Mouse (Mus musculus): Measurements from ENCODE around the gene Olfml2a.

Olfml2a gene

DNA sequence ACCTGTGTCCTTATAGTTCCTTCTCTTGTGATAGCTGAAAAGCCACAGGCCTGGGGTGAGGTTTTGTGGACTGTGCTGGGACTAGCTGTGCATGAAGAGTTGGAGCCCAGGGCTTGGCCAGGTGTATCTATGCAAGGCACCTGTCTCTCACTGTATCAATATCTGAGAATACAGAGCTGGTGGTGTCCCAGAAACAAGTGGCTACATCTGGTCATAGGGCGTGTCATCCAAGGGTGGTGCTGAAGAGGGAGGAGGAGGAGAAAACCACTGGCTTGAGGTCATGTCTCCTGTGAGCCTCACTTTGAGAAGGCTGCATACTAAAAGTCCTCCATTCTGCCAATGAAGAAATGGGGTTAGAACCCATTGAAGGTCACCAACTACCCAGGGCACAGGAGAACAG lies 6.2 kb downstream of the Olfml2a start:
- DNase-seq (ENCODE audit: low read depth, low spot score): no peak

DNA sequence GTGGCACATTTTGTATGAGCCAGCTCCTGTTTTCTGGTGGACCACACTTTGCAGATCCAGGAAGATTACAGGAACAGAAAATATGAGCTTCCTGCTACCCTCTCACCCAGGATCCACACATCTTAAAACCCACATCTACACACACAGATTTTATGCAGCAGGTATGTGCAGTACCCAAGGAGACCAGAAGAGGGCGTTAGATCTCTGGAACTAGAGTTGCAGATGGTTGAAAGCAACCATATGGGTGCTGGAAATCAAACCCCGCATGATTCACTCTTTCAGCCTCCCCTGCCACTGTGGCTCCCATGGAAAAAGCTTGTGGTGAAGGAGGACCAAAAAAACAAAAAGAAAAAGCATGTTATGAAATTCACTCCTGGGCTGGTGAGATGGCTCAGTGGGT lies 7.3 kb downstream of the Olfml2a start:
- no peak for DNase-seq (ENCODE audit: low read depth, low spot score)

DNA sequence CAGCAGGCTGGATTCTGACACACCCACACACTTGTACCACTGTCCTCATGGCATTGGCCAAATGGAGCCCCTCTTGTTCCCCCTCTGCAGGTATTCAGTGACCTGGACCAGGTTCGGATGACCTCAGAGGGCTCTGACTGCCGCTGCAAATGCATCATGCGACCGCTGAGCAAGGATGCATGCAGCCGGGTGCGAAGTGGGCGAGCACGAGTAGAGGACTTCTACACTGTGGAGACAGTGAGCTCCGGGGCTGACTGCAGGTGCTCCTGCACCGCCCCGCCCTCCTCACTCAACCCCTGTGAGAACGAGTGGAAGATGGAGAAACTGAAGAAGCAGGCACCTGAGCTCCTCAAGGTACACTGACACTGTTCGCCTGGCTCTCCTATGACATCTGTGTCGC lies 9.6 kb downstream of the Olfml2a start:
- DNase-seq (ENCODE audit: low read depth, low spot score): no peak

DNA sequence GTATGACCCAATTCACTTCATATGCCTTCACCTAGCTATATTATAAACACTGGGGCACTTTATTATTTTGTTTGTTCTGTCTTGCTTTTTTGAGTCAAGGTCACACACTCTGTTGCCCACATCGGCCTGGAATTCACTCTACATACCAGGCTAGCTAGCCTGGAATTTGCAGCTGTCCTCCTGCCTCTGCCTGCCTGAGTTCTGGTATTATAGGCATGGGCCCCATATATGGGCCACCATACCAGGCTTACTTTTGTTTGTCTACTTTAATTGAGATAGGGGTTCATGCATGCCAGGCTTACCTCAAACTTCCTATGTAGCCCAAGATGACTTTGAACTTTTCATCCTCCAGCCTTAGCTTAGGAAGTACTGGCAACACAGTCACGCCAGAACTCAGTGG lies 10.1 kb downstream of the Olfml2a start:
- DNase-seq (ENCODE audit: low read depth, low spot score): no peak

DNA sequence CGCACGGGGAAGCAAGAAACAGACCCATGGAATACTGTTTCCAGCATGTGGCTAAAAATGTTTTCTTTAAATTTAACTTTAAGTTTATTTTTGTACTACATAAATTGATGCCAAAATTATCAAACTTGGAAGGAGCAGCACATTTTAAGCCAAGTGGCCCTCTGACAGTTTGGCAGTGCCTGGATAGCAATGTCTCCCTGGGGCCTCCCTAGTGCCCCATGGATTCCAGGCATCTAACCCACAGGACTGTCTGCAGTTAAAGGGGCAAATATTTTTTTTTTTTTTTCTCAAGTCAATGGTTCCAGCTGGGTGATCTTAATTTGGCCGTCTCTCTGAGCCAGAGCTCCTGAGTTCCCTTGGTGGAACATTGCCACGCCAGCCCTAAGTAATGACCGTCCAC lies 11.4 kb downstream of the Olfml2a start:
- no peak for DNase-seq (ENCODE audit: low read depth, low spot score)

DNA sequence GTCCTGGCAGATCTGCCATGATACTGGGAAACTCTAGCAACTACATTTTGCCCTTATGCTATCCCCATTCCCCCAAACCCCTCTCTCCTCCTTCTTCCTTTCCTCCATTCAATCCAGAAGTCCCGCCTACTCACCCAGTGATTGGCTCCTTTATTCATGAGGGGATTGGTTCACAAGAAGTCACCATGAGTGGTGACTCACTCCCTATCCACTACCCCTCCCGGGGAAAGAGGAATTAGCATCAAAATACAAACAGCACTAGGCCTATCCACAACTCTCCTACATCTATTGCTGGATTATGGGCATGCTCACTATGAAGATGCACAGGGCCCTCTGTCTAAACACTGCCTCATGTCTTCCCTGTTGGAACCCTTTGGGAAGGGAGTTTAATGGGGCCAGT lies 12.2 kb downstream of the Olfml2a start:
- no peak for DNase-seq (ENCODE audit: low read depth, low spot score)

DNA sequence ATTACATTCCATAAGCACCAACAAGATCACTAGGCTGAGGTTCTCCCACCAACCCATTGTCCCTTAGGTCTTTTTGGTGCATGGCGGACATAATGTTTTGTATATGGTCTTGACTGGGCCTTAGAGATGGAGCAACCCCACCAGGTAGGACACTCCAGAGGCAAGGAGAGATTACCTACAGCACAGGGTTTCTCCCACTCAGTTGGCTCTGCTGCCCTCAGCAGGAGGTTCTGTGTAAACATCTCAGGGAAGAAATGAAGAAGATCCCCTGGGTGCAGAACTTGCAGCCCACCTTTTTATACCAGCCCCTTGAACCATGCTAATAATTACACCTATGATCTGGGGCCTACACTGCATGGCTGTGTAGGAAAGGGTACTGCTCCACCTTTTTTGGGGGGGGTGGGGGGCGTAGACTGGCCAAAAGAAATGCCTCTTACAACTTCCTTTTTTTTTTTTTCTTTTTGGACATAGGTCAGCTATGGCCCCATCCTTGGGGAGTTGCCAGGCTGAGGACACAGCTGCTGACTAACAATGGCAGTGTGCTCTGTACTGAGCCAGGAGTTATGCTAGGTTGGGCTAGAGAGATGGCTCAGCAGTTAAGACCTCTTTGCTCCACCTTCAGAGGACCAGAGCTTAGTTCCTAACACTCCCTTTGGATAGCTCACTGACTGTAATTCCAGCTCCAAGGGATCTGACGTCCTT lies 12.8 kb downstream of the Olfml2a start:
- DNase-seq (ENCODE audit: low read depth, low spot score): no peak

DNA sequence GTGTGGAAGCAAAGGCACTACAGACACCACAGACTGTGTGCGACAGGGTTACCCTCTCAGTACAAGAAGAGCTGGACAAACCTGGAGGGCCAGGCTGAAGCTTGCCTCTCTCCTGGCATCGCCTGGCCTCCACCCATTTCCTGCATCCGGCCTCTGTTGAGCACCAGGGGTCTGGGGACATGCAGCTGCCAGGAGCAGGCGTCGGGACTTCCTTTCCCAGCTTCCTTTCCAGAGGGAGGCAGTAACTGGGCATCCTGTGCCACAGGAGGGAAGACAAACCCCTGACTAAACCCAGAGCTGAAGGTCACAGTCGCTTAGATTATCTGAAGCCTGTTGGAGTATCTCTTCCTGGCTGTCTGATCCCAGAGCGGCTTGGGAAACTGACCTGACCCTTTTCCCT lies 15.8 kb downstream of the Olfml2a start:
- DNase-seq (ENCODE audit: low read depth, low spot score): no peak

DNA sequence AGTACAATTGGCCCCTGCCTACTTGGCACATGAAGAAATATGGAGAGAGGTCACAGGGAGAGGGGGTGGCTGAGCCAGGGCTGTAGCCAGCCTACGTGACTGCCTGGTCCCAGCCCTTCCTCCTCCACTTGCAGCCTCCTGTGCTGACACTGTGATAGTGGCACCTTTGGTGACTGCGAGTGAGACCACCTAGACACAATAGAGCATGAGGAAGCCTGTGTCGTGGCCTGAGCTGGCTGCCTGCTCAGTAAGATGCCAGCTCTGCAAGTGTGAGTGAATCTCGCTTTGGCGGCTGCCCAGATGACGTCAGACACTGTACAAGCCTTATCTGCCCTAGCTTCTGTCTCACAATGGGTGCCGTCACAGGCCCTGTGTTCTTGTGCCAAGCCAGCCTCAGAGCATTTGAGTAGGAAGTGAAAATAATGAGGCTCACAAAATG lies 18.5 kb downstream of the Olfml2a start:
- DNase-seq (ENCODE audit: low read depth, low spot score): no peak

DNA sequence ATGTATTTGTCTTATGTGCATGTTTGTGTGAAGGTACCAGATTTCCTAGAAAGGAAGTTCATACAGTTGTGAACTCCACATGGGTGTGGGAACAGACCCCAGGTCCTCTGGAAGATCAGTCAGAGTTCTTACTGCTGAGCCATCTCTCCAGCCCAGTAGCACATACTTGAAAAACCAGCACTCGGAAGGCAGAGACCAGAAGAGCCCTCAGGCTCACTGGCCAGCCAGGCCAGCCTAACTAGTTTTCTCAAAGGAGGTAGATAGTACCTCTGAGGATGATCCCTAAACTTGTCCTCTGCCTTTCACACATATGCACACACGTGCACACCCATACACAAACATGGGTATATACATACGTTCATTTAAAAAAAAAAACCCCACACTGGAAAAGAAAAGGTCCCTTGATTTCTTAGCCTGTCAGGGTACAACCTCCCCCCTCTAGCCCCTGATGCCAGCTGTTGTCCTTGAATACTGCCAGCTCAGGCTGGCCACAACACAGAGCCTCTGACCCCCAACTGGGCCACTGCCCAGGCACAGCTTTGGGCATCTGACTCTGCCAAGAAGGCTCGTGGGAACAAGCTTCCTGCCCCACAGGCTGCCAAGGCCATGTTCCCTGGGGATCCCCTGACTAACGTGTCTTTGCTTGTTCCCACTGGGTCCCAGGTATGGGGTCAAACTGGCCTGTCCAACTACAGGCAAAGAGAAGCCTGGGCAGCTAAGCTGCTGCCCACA lies 21.5 kb downstream of the Olfml2a start:
- no peak for DNase-seq (ENCODE audit: low read depth, low spot score)

DNA sequence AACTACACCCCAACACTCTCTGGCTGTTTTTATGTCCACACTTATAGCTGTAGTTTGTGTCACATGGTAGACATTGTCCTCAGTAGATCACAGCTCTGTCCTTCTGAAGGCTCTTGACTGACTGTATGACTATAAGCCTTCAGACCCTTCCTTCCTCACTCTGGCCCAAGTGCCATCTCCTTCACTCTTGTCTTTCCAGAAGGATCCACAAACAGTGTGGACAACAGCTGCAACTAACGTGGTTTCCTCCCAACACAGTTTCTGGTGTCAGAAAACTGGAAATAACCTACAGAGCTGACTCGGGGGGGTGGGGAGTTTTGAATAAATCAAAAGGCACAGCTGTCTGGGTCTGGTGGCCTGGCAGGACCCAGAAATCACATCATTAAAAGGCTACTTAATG lies 24.3 kb downstream of the Olfml2a start:
- no peak for DNase-seq (ENCODE audit: low read depth, low spot score)

DNA sequence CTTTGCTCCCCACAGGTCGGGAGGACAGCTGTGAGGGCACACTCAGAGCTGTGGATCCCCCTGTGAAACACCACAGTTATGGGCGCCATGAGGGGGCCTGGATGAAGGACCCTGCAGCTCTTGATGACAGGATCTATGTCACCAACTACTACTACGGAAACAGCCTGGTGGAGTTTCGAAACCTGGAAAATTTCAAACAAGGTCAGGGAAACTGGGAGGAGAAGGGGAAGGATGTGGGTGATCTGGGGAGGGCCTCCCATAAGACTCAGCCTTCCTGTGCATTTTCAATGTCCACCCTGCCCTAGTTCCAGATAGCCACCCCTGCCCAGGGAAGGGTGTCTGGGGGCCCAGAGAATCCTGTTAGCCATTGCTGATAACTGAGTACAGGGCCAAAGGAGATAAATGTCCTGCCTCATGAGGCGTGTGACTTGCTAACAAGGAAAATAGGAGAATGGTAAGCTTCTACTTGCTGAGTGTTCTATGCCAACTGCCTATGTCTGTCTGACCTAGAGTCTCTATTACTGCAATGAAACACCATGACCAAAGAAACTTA lies 26.0 kb downstream of the Olfml2a start:
- no peak for DNase-seq (ENCODE audit: low read depth, low spot score)

DNA sequence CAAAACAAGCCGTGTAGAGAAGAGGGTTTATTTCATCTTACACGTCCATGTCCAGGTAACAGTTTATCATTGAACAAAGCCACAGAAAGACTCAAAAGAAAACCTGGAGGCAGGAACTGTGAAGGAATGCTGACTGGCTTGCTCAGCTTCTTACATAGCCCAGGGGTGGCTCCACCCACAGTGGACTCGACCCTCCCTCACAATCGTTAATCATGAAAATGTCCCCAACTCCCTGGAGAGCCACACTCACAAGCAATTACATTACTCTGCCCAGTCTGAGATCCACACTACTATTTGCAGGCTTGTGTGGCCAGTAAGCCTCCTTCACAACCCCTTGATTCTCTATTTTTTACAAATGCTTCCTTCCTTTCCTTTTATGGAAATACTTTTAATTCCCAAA lies 32.4 kb downstream of the Olfml2a start:
- no peak for DNase-seq (ENCODE audit: low read depth, low spot score)

DNA sequence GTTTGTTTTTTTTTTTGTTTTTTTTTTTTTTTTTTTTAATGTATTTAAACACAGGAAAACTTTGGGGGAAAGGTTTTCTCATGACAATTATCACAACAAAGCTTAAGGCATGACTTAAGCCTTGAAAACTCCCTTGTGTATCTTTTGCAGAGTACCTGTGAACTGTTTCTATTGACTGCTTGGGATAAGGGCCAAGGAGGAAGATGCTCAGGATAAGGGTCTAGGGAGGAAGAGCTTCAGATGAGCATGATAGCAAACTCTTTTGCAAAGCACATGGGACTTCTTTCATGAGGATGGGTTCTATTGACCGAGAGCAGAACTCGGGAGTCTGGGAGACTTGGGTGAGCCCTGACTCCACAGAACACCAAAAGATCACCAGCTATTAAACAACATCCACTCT lies 37.9 kb downstream of the Olfml2a start:
- DNase-seq (ENCODE audit: low read depth, low spot score): no peak

DNA sequence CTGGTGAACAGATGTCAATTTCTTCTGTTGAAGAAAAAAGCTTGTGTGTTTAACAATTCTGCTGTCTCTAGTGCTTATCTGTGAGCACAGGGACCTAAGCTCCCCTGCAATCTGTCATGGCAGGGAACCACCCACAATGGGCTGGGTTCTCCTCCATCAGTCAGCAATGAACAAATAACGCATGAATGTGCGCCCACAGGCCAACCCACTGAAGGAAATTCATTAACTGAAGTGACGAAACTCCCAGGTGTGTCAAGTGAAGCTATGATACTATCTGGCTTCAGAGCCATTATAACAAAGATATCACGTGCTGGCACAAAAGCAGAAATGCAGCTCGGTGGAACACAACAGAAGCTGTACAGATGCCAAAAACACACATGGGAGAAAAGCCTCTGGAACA lies 38.3 kb downstream of the Olfml2a start:
- DNase-seq (ENCODE audit: low read depth, low spot score): no peak

DNA sequence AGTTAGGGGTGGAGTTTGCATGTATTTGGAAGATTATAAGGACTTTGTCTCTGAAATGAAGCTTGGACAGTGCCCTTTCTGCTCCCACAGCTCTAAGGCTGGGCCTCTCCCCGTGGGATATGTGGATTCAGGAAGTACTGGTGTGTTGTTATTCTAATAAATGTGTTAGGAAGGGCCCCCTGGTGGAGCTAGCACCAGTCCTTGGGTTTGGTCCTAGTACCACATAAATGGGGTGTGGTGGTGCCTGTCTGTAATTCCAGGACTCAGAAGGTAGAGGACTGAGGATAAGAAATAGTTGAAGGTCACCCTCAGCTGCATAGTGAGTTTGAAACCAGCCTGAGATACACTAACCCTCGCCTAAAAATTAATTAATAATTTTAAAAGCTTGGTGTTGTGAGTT lies 41.4 kb downstream of the Olfml2a start:
- no peak for DNase-seq (ENCODE audit: low read depth, low spot score)

DNA sequence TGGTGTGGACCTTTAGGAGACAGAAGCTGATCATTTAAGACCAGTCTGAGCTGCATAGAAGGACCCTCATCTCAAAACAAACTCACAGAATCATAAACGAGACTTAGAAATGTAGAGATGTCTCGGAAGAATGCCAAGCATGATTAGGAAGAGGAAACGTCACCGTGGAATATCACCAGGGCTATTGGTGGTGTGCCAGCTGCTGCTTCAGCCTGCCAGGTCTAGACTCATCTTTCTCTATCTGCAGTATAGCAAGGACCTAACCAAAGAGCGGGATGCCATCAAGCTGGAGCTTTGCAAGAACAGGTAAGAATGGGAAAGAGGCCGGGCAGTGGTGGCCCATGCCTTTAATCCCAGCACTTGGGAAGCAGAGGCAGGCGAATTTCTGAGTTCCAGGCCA lies 41.9 kb downstream of the Olfml2a start:
- no peak for DNase-seq (ENCODE audit: low read depth, low spot score)

DNA sequence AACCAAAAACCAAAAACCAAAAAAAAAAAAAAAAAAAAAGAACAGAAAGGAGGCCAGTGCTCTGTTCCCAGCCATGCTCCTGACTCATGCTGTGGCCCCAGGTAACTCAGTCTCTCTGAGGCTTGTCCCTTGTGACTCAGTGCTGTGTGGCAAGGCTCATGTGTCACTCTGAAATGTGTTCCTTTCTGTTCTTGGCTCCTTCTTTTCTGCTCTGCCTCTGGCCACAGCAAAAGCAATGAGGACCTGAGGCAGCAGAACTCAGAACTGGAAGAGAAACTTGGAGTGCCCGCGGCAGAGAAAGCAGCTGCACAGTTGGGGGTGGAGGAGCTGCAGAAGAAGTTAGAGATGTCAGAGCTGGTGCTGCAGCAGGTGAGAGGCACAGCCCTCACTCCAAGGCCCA lies 42.4 kb downstream of the Olfml2a start:
- DNase-seq (ENCODE audit: low read depth, low spot score): no peak

DNA sequence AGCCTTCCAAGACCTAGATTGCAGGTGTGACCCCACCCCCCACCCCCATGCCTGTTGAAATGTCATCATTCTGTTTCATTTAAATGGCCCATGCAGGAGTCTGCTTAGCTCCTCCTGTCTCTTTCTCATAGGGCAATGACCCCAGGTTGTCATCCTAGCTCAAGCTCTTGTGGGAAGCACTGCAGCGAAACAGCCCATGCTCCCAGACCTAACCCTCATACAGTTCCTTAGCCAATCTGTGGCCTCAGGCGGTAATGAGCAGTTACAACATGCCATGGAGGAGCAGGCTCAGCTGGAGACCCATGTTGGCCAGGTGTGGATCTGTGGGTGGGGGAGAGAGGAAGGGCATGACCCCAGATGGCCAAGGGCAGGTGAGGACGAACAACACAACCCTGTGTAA lies 43.4 kb downstream of the Olfml2a start:
- DNase-seq (ENCODE audit: low read depth, low spot score): no peak

DNA sequence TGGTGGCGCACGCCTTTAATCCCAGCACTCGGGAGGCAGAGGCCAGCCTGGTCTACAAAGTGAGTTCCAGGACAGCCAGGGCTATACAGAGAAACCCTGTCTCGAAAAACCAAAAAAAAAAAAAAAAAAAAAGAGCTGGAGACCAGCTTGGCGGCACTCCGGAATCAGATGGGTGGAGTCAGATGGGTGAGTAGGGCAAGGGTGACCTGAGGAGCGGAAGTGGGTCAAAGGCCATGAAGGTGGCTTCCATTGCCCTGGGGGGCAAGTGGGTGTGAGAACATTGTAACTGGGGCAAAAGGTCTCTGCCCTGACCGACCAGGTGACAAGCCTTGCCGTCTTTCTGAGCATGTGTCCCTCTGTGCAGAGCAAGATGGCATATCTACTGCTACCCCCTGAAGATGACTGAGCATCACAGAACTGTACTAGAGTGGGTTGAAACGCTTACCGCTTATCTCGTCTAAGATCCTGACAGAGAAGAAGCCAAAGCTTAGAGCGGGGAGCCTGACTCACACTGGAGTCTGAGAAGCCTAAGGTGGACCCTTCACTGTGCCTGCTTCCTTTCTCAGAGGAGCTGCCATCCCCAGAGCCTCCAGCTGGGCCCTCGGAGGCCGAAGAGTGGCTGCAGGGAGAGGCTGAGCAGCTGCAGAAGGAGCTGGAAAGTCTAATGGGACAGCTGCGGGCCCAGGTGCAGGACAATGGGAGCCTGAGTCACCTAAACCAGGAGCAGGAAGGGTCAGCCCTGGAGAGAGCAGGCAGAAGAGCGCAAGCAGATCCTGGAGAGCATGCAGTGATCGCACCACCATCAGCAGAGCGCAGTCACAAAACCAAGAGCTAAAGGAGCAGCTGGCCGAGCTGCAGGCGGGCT lies 44.4 kb downstream of the Olfml2a start:
- DNase-seq (ENCODE audit: low read depth, low spot score): no peak

DNA sequence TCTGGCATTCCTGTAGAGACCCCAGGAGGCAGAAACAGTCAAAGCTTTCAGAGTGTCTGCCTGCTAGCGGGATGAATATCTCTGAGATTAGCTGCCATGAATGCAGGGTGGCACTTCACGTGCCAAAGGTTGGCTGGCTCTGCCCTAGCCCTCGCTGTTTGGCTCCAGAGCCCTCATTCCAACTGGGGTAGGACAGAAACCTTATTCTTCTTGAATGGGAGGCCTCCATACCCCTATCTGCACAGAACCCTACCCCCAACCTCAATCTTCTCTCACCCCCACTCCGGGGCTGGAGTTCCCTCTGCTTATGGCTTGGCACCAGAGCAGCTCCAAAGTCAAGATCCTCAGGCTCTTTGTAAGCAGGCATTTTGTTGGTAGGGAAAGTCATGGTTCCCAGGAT lies 46.1 kb downstream of the Olfml2a start:
- DNase-seq (ENCODE audit: low read depth, low spot score): no peak

DNA sequence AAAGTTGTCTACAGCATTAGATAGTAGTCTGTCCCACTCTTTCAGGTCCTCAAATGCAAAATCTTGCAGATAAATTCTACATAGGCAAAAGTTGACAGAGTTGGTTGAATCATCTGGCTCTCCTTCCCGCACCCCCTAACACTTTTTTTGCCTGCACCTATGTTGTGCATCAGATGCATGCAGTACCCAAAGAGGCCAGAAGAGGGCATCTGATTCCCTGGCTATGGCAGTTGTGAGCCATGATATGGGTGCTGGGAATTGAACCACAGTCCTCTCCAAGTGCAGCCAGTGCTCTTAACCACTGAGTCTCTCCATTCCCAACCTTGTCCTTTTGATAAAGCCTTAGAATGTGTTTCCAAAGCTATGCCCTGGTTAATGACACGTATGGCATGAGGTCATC lies 51.7 kb downstream of the Olfml2a start:
- DNase-seq (ENCODE audit: low read depth, low spot score): no peak
